Comparison of ENCODE assay signal across 26 mouse cellular contexts in the genomic region with DNA sequence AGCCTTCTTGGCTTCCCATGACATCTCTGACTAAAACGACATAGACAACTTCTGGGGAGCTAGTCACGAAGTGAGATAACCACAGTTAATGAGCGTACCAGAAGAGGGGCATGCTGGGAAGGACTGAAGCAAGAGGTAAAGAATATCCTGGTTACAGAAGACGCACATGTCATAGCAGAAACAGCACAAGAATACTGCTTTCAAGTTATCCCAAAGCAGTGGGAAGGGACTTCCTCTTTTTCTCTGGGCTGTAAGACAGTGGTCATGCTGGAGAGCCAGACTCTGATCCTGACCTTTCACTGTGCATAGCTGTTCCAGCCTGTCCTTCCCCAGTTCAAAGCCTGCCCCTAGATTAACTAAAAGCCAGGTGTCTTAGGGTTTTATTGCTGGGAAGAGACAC. TPM values are rescaled to one million over a fixed set of nuclear protein-coding genes. Genes with fewer than 3 reads are reported as not detected.
DNase-seq lines count a peak whose midpoint lies in the region; ATAC-seq and TF ChIP-seq lines count a peak whose summit lies in the region.
"Had no signal": no experiment of that assay in that cellular context is flagged by ENCODE, and none has a peak within 500 bp of the region (broad histone marks: within the 10 kb centered on the region; RNA-seq: fewer than 3 reads in every experiment).

No protein-coding gene starts in this region.

- H3K79me2 ChIP-seq in macrophage (ENCODE audit: inconsistent target), result peaks cover 72% of the 10 kb centered on the region

- no peaks in the 10 kb centered on the region for H3K27me3 ChIP-seq in midbrain, embryonic 11.5 days (ENCODE audit: control insufficient read depth, insufficient read depth, low read length)
- no peaks in the 10 kb centered on the region for H3K27me3 ChIP-seq in midbrain, embryonic 10.5 days (ENCODE audit: low read depth, poor library complexity, severe bottlenecking)
- no peaks in the 10 kb centered on the region for H3K27me3 ChIP-seq in liver, embryonic 11.5 days (replicated peaks; ENCODE audit: control insufficient read depth, insufficient read depth, low read length)
- H3K27me3 ChIP-seq: embryonic facial prominence, embryonic 13.5 days; forebrain, embryonic 12.5 days; forebrain, embryonic 15.5 days; hindbrain, embryonic 13.5 days; intestine, embryonic 15.5 days had no signal

- H3K4me3 ChIP-seq in midbrain, embryonic 11.5 days (ENCODE audit: low read depth, low read length), result no peak overlapping the region
- no peak overlapping the region for H3K4me3 ChIP-seq in midbrain, embryonic 10.5 days
- peak overlapping the region; percentile 34 for H3K4me3 ChIP-seq in bone marrow macrophage, adult 2 months (ENCODE audit: insufficient read depth, low read length)
- H3K4me3 ChIP-seq in macrophage (ENCODE audit: inconsistent target), result no peak overlapping the region; the same call in 1 of the 2 replicates
- no peak overlapping the region for H3K4me3 ChIP-seq in liver, embryonic 11.5 days (ENCODE audit: low read depth, low read length)
- H3K4me3 ChIP-seq: embryonic facial prominence, embryonic 10.5 days; embryonic facial prominence, embryonic 13.5 days; erythroblast, embryonic 14.5 days; forebrain, embryonic 12.5 days; forebrain, embryonic 15.5 days; hindbrain, embryonic 10.5 days; hindbrain, embryonic 13.5 days; intestine, embryonic 15.5 days had no signal

- DNase-seq in midbrain, embryonic 11.5 days (ENCODE audit: low spot score, missing footprints), result peak; percentile 6
- no peak for DNase-seq in midbrain, embryonic 10.5 days (ENCODE audit: low spot score)
- no peak for DNase-seq in cerebellum, postnatal 14 days
- DNase-seq in left cerebral cortex, adult 18-20 months (ENCODE audit: low spot score in 2 of 2), result no peak
- no peak for DNase-seq in liver, embryonic 11.5 days (ENCODE audit: low spot score)
- DNase-seq: adrenal gland, postnatal 14 days; B cell, adult 2 months; cerebellum, adult 18-20 months; cerebellum, adult 9-11 months; cerebellum, postnatal 36 days; embryo, embryonic 11 days; gastrocnemius, postnatal 25 days had no signal

- no peak overlapping the region for H3K9ac ChIP-seq in midbrain, embryonic 11.5 days (ENCODE audit: low read length)
- H3K9ac ChIP-seq in liver, embryonic 11.5 days (ENCODE audit: low read depth, low read length), result no peak overlapping the region
- H3K9ac ChIP-seq: embryonic facial prominence, embryonic 13.5 days; forebrain, embryonic 12.5 days; forebrain, embryonic 15.5 days; hindbrain, embryonic 13.5 days; intestine, embryonic 15.5 days had no signal

- TF ChIP-seq CTCF in bone marrow macrophage, adult 2 months (IDR thresholded peaks at IDR 0.05; ENCODE audit: low read depth, low read length), result no peak

- no peak for ATAC-seq in midbrain, embryonic 11.5 days (ENCODE audit: low FRiP score)
- ATAC-seq in monocyte, adult 5-6 weeks (replicated peaks; ENCODE audit: insufficient number of reproducible peaks, low FRiP score, low TSS enrichment, poor library complexity, severe bottlenecking), result 0 out of 2 replicates have a peak, but pooled peaks have one; percentile 10
- no peak for ATAC-seq in liver, embryonic 11.5 days (replicated peaks; ENCODE audit: low FRiP score)
- ATAC-seq: forebrain, embryonic 15.5 days; hindbrain, embryonic 16.5 days; intestine, embryonic 15.5 days had no signal

- 87% methylated on average over 4 of the region's 4 CpGs for whole genome bisulfite sequencing in midbrain, embryonic 11.5 days
- 90% methylated on average over 4 of the region's 4 CpGs for WGBS in midbrain, embryonic 10.5 days
- WGBS in macrophage (ENCODE audit: missing documents), result 45% methylated on average over 4 of the region's 4 CpGs
- 58% methylated on average over 4 of the region's 4 CpGs for WGBS in liver, embryonic 11.5 days

- TF ChIP-seq POLR2A in bone marrow macrophage, adult 2 months (IDR thresholded peaks at IDR 0.05; ENCODE audit: borderline replicate concordance, low read depth, low read length), result no peak

- H3K9me3 ChIP-seq in midbrain, embryonic 11.5 days (ENCODE audit: control insufficient read depth, low read length), result no peaks in the 10 kb centered on the region
- H3K9me3 ChIP-seq in midbrain, embryonic 10.5 days (replicated peaks), result no peaks in the 10 kb centered on the region
- H3K9me3 ChIP-seq in liver, embryonic 11.5 days (ENCODE audit: control insufficient read depth, low read length), result no peaks in the 10 kb centered on the region
- H3K9me3 ChIP-seq: embryonic facial prominence, embryonic 10.5 days; embryonic facial prominence, embryonic 13.5 days; forebrain, embryonic 12.5 days; forebrain, embryonic 15.5 days; G1E; hindbrain, embryonic 10.5 days; hindbrain, embryonic 13.5 days; intestine, embryonic 15.5 days had no signal

- no peak overlapping the region for H3K27ac ChIP-seq in midbrain, embryonic 11.5 days (ENCODE audit: low read depth, low read length)
- no peak overlapping the region for H3K27ac ChIP-seq in midbrain, embryonic 10.5 days (replicated peaks)
- H3K27ac ChIP-seq in bone marrow macrophage, adult 2 months (ENCODE audit: insufficient read depth, low read depth, low read length), result peak overlapping the region; percentile 92
- peak overlapping the region; percentile 94 for H3K27ac ChIP-seq in macrophage
- no peak overlapping the region for H3K27ac ChIP-seq in liver, embryonic 11.5 days (ENCODE audit: low read depth, low read length)
- H3K27ac ChIP-seq: embryonic facial prominence, embryonic 10.5 days; embryonic facial prominence, embryonic 13.5 days; forebrain, embryonic 12.5 days; forebrain, embryonic 15.5 days; hindbrain, embryonic 10.5 days; hindbrain, embryonic 13.5 days; intestine, embryonic 15.5 days had no signal

- H3K4me1 ChIP-seq in midbrain, embryonic 11.5 days (ENCODE audit: control insufficient read depth, insufficient read depth, low read length), result peaks cover 11% of the 10 kb centered on the region
- peaks cover 38% of the 10 kb centered on the region for H3K4me1 ChIP-seq in midbrain, embryonic 10.5 days
- H3K4me1 ChIP-seq in bone marrow macrophage, adult 2 months (ENCODE audit: control insufficient read depth, insufficient read depth, low read length), result peaks cover 84% of the 10 kb centered on the region
- peaks cover 12% of the 10 kb centered on the region for H3K4me1 ChIP-seq in liver, embryonic 11.5 days (replicated peaks; ENCODE audit: control insufficient read depth, insufficient read depth, low read length)

- no peaks in the 10 kb centered on the region for H3K36me3 ChIP-seq in midbrain, embryonic 11.5 days (ENCODE audit: control insufficient read depth, insufficient read depth, low read length)
- no peaks in the 10 kb centered on the region for H3K36me3 ChIP-seq in midbrain, embryonic 10.5 days
- H3K36me3 ChIP-seq in macrophage (ENCODE audit: inconsistent target), result no peaks in the 10 kb centered on the region
- no peaks in the 10 kb centered on the region for H3K36me3 ChIP-seq in liver, embryonic 11.5 days (ENCODE audit: control insufficient read depth, insufficient read depth, low read length)
- H3K36me3 ChIP-seq: embryonic facial prominence, embryonic 10.5 days; embryonic facial prominence, embryonic 13.5 days; forebrain, embryonic 12.5 days; forebrain, embryonic 15.5 days; G1E; hindbrain, embryonic 10.5 days; hindbrain, embryonic 13.5 days; intestine, embryonic 15.5 days had no signal

- H3K4me2 ChIP-seq in midbrain, embryonic 11.5 days, result no peak overlapping the region
- H3K4me2 ChIP-seq in liver, embryonic 11.5 days, result no peak overlapping the region
- H3K4me2 ChIP-seq: embryonic facial prominence, embryonic 13.5 days; forebrain, embryonic 12.5 days; forebrain, embryonic 15.5 days; heart, embryonic 11.5 days; hindbrain, embryonic 13.5 days; intestine, embryonic 15.5 days had no signal

RNA-seq across cellular contexts. Expression of a gene that starts 26.4 kb away (rescaled TPM):
- polyA plus RNA-seq in midbrain, embryonic 11.5 days (2014; fragmentation: Nextera tagmentation; extraction: Ambion mirVana), result 10.4 and 13.3 TPM in 2 replicates
- 14.5 and 16.5 TPM in 2 replicates for polyA plus RNA-seq in midbrain, embryonic 10.5 days (2016; fragmentation: Nextera tagmentation; extraction: Ambion mirVana)
- polyA plus RNA-seq in bone marrow macrophage, adult 2 months (2012; ENCODE audit: insufficient read depth, insufficient read length, missing spikeins), result 80.6 and 81.3 TPM in 2 replicates
- 100 to 1,000 TPM in 23 of 26 experiments, 10 to 100 TPM in 3; 59.0 to 292 (median 135) TPM for total RNA-seq in macrophage (2018; cell fraction: chromatin; rRNA removed)
- total RNA-seq in macrophage (2018; cell fraction: cytosol; rRNA removed), result 10 to 100 TPM; 16.1 to 57.6 (median 32.9) TPM
- total RNA-seq in macrophage (2018; cell fraction: nucleus; rRNA removed), result 100 to 1,000 TPM in 6 of 26 experiments, 10 to 100 TPM in 20; 40.7 to 174 (median 60.5) TPM
- polyA plus RNA-seq in macrophage (2018), result 23.0 to 33.0 TPM (median 24.1 TPM) in 3 replicates
- 7.2 to 18.3 TPM (median 8.5 TPM) in 3 replicates for total RNA-seq in monocyte, adult 5-6 weeks (2017)
- 10 to 100 TPM; 42.5 to 48.0 TPM for total RNA-seq in left cerebral cortex, adult 18-20 months (2021)
- polyA plus RNA-seq in liver, embryonic 11.5 days (2014; fragmentation: Nextera tagmentation; extraction: Ambion mirVana), result 8.8 and 8.9 TPM in 2 replicates
- polyA plus RNA-seq: G1E had no signal

Comparison
In these comparisons a context has a peak if more than half of its experiments do, and no peak if none do; other contexts are left out.
1. H3K27ac ChIP-seq: peak in bone marrow macrophage, adult 2 months (single experiment) and macrophage (single experiment); none in midbrain, embryonic 11.5 days (single experiment), midbrain, embryonic 10.5 days (single experiment) and liver, embryonic 11.5 days (single experiment).